Mouse (Mus musculus) midbrain, postnatal 0 days (tissue): ENCODE results near the gene Hoxb2. TPM values are rescaled to one million over a fixed set of nuclear protein-coding genes. Genes with fewer than 3 reads are reported as not detected.

Source experiments
- ATAC-seq: fragments of 200-750 bp; cut with Nextera tagmentation; 2 replicates; pipeline ENCODE4 v1.8.0; 2017; ENCODE audit warnings: moderate number of reproducible peaks, mild to moderate bottlenecking, moderate TSS enrichment, moderate library complexity; ENCODE audit not compliant: low FRiP score
- DNase-seq: peaks from one replicate; pipeline ENCODE4 v3.0.0-alpha.2; 2015; ENCODE audit warnings: low spot score
- H3K27ac ChIP-seq: fragments of 300-500 bp; sonication (generic); 2 replicates; pipeline ENCODE4 v1.5.1; 2014; ENCODE audit warnings: low read depth, mild to moderate bottlenecking, low read length, mixed read lengths
- H3K27me3 ChIP-seq: fragments of 300-500 bp; sonication (generic); 2 replicates; pipeline ENCODE4 v1.6.1; 2014; ENCODE audit warnings: low read length, control low read depth, mixed read lengths; ENCODE audit not compliant: insufficient read depth
- H3K36me3 ChIP-seq: fragments of 300-500 bp; sonication (generic); 2 replicates; pipeline ENCODE4 v1.6.1; 2014; ENCODE audit warnings: low read length, control low read depth, mixed read lengths; ENCODE audit not compliant: insufficient read depth
- H3K4me1 ChIP-seq: fragments of 300-500 bp; sonication (generic); 2 replicates; pipeline ENCODE4 v1.6.1; 2014; ENCODE audit warnings: mild to moderate bottlenecking, control low read depth, antibody characterized with exemption, low read length, mixed read lengths; ENCODE audit not compliant: insufficient read depth
- H3K4me2 ChIP-seq: fragments of 300-500 bp; sonication (generic); 2 replicates; pipeline ENCODE4 v1.6.1; 2014; ENCODE audit warnings: low read depth, mild to moderate bottlenecking, low read length, mixed read lengths; ENCODE audit not compliant: poor library complexity, severe bottlenecking
- H3K4me3 ChIP-seq: fragments of 300-500 bp; sonication (generic); 2 replicates; pipeline ENCODE4 v1.5.1; 2014; ENCODE audit warnings: low read depth, mild to moderate bottlenecking, low read length, moderate library complexity
- H3K9ac ChIP-seq: fragments of 300-500 bp; sonication (generic); replicated peaks from 2 replicates; pipeline ENCODE4 v1.6.1; 2014; ENCODE audit warnings: mild to moderate bottlenecking, low read length, moderate library complexity, mixed read lengths; ENCODE audit not compliant: poor library complexity, severe bottlenecking
- H3K9me3 ChIP-seq: fragments of 300-500 bp; sonication (generic); 2 replicates; pipeline ENCODE4 v1.6.1; 2016; ENCODE audit warnings: low read length, control low read depth
- CTCF ChIP-seq: IDR thresholded peaks from 2 replicates; pipeline ENCODE4 v1.5.1; 2016; ENCODE audit warnings: antibody characterized with exemption, mild to moderate bottlenecking
- WGBS: fragments of 180-500 bp; shearing (Covaris S2); extraction: QIAGEN DNeasy Blood & Tissue Kit; methylation state at CpG from one replicate; pipeline ENCODE4 v1.1.7; 2014; 5-methylcytosine and 5-hydroxymethylcytosine counted together
- polyA plus RNA-seq: library from polyadenylated mRNA; unstranded; fragments of >200 nt; fragmentation: Nextera tagmentation; extraction: Ambion mirVana; gene quantifications from 2 replicates; pipeline ENCODE4 v1.2.1, GENCODE M21; 2015
- total RNA-seq: library from RNA; depleted of rRNA; stranded (reverse); fragments of >200 nt; gene quantifications from 2 replicates; pipeline ENCODE4 v1.2.3, GENCODE M21; 2014

Hoxb2 gene
- total and polyA plus RNA-seq, 2 experiments from 2014 or later: 1.2 TPM; not detected in 1

GRCm38 (mm10) chr11:96366092-96367041 is 16.0 kb downstream of the Hoxb2 start:
- no peak for TF ChIP-seq CTCF
- Histone ChIP-seq H3K36me3 (no peaks in the 10 kb centered on the region), H3K9me3 (no peaks in the 10 kb centered on the region), H3K4me2 (no peak overlapping the region), H3K4me1 (no peaks in the 10 kb centered on the region), H3K9ac (no peak overlapping the region), H3K4me3 (no peak overlapping the region), H3K27ac (no peak overlapping the region), H3K27me3 (peaks cover 88% of the 10 kb centered on the region)
- no peak for DNase-seq
- 2% methylated on average over 44 of the region's 47 CpGs for WGBS
- ATAC-seq: no peak

- no peaks in the 10 kb centered on the region for H3K4me1 ChIP-seq
- H3K4me2 ChIP-seq: no peak overlapping the region
- ATAC-seq (no peak), DNase-seq (no peak)
- H3K4me3 ChIP-seq: no peak overlapping the region
- H3K36me3 ChIP-seq: no peaks in the 10 kb centered on the region
- TF ChIP-seq CTCF: no peak
- 11% methylated on average over 6 of the region's 6 CpGs for WGBS
- no peak overlapping the region for H3K9ac ChIP-seq
- H3K9me3 ChIP-seq: no peaks in the 10 kb centered on the region
- H3K27ac ChIP-seq: no peak overlapping the region
- peaks cover 88% of the 10 kb centered on the region for H3K27me3 ChIP-seq
These were observed 16.8 kb downstream of the Hoxb2 start for GRCm38 (mm10) chr11:96367141-96367540.

DNA sequence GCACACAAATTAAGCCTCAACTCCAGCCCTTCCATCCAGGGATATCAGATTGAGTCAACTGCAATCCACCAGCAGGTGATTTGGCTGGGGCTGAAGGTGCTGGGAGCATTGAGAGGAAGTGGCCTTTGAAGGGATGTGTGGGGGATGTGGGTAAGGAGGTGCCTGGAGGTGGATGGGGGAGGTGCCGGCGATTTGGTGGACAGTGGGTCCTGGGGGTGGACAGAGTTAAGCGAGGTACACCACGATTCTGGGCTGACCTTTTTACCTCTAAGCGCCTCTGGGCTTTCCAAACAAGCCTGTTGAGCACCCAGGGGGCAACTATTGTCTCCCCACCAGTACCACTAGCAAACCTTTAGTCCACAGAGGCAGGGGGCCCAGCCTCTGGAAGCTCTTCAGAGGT is 18.4 kb downstream of the Hoxb2 start:
- no peak overlapping the region for H3K9ac ChIP-seq
- ATAC-seq: no peak
- H3K27me3 ChIP-seq: peaks cover 88% of the 10 kb centered on the region
- no peak overlapping the region for H3K27ac ChIP-seq
- H3K9me3 ChIP-seq: no peaks in the 10 kb centered on the region
- TF ChIP-seq CTCF: no peak
- no peaks in the 10 kb centered on the region for H3K36me3 ChIP-seq
- H3K4me1 ChIP-seq: no peaks in the 10 kb centered on the region
- 4% methylated on average over 5 of the region's 5 CpGs for WGBS
- no peak overlapping the region for H3K4me3 ChIP-seq
- no peak overlapping the region for H3K4me2 ChIP-seq
- no peak for DNase-seq

DNA sequence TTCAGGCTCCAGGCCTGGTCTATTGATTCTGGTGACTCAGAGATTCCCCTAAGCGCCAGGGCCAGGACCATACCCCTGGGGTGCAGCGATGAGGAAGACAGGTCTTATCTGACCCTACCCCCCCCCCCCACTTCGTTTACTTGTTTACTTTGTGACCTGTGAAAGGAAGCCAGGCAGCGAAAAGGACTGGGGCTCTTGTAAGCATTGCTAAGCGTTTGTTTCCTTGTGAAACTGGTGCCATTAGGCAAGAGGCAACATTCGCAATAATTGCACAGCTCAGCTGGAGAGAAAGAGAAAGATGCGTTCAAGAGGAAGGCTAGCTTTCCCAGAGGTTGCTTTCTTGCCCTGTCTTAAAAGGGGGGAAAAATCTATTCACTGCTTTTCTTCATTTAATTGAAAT is 18.8 kb downstream of the Hoxb2 start:
- no peak overlapping the region for H3K4me3 ChIP-seq
- DNase-seq: no peak
- no peaks in the 10 kb centered on the region for H3K36me3 ChIP-seq
- no peak for ATAC-seq
- no peak for TF ChIP-seq CTCF
- H3K4me2 ChIP-seq: no peak overlapping the region
- no peak overlapping the region for H3K9ac ChIP-seq
- WGBS: 12% methylated on average over 7 of the region's 7 CpGs
- H3K9me3 ChIP-seq: no peaks in the 10 kb centered on the region
- peaks cover 88% of the 10 kb centered on the region for H3K27me3 ChIP-seq
- no peaks in the 10 kb centered on the region for H3K4me1 ChIP-seq
- H3K27ac ChIP-seq: no peak overlapping the region

- ATAC-seq (no peak), DNase-seq (no peak)
- peaks cover 91% of the 10 kb centered on the region for H3K27me3 ChIP-seq
- no peaks in the 10 kb centered on the region for H3K36me3 ChIP-seq
- 16% methylated on average over 3 of the region's 3 CpGs for WGBS
- H3K4me1 ChIP-seq: no peaks in the 10 kb centered on the region
- no peak for TF ChIP-seq CTCF
- no peak overlapping the region for H3K9ac ChIP-seq
- no peak overlapping the region for H3K4me3 ChIP-seq
- H3K4me2 ChIP-seq: no peak overlapping the region
- no peaks in the 10 kb centered on the region for H3K9me3 ChIP-seq
- no peak overlapping the region for H3K27ac ChIP-seq
These were observed 21.4 kb downstream of the Hoxb2 start for GRCm38 (mm10) chr11:96371726-96372125.

- no peak overlapping the region for H3K4me2 ChIP-seq
- H3K27ac ChIP-seq: no peak overlapping the region
- no peak overlapping the region for H3K9ac ChIP-seq
- H3K36me3 ChIP-seq: no peaks in the 10 kb centered on the region
- TF ChIP-seq CTCF: no peak
- 6% methylated on average over 3 of the region's 3 CpGs for WGBS
- no peak overlapping the region for H3K4me3 ChIP-seq
- DNase-seq (no peak), ATAC-seq (no peak)
- H3K4me1 ChIP-seq: no peaks in the 10 kb centered on the region
- peaks cover 87% of the 10 kb centered on the region for H3K27me3 ChIP-seq
- no peaks in the 10 kb centered on the region for H3K9me3 ChIP-seq
These were observed 22.2 kb downstream of the Hoxb2 start for GRCm38 (mm10) chr11:96372519-96372918.
